Mouse (Mus musculus) heart, adult 2 months (tissue): ENCODE results near the gene B4galt3.

Experiments
- CTCF ChIP-seq: fragments of 200-600 bp; IDR thresholded peaks from 2 replicates; pipeline ENCODE4 v1.8.1; 2022; ENCODE audit warnings: antibody characterized with exemption, mild to moderate bottlenecking, moderate library complexity
- POLR2A ChIP-seq: fragments of 200-500 bp; IDR thresholded peaks from 2 replicates; pipeline ENCODE4 v1.6.1; 2011; ENCODE audit warnings: mild to moderate bottlenecking, low read depth, low read length, control low read depth; ENCODE audit not compliant: insufficient read depth

GRCm38 (mm10) chr1:171245353-171245752, 24.8 kb upstream of the B4galt3 start:
- TF ChIP-seq CTCF (no peak), POLR2A (no peak)
